Mouse (Mus musculus) left cerebral cortex, adult 9 months (tissue): ENCODE data around the gene Dnaaf3.
"Not testable (repeated sequence)": the region's sequence is repeated elsewhere in the genome, so short reads cannot be mapped to it uniquely, and the experiment has no call there.

Experiments
- DNase-seq, 2 experiments: peaks; one replicate each; pipeline ENCODE4 v3.0.0; 2022; ENCODE audit warnings: low spot score in 2 of 2

Dnaaf3 gene

DNA sequence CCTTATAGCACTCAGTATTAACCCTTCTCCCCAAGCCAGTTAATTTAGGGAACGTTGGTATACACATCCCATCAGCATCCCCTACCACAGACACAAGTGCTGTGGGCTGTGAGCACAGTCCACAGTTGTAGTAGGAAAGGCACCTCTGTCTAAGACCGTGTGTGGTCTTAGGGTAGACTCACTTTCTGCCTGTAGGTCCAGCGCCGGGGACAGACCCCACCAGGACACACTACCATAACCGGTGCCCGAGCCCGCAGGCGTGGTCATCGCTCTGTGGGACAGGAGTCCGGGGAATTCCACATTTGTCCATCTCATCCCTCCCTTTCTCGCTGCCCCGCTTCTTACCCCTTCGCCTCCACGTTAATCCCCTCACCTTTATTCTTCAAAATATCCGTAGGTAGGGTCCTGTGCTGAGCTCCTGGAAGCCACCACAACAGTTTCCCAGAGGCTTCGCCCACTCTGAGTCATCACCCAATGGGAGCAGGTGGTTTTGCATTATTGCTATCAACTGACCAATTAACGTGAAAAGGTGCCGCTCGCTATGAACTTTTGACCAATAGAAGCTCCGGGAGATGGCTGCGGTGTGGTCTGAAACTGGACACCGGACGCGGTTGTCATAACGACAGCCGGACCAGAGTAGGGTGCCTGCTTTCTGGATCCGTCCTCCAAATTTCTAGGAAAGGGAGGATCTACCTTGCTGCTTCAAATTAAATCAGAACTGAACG is at the start of gene Dnaaf3:
Dnaaf3 (minus strand) TSS at position 449 of the 725 bp plus-strand sequence.
- DNase-seq: no peak

- DNase-seq: not testable (repeated sequence)
These were observed 49.2 kb upstream of the Dnaaf3 start for GRCm38 (mm10) chr7:4581481-4581880.

GRCm38 (mm10) chr7:4572361-4572760 is 40.1 kb upstream of the Dnaaf3 start:
- not testable (repeated sequence) for DNase-seq

DNA sequence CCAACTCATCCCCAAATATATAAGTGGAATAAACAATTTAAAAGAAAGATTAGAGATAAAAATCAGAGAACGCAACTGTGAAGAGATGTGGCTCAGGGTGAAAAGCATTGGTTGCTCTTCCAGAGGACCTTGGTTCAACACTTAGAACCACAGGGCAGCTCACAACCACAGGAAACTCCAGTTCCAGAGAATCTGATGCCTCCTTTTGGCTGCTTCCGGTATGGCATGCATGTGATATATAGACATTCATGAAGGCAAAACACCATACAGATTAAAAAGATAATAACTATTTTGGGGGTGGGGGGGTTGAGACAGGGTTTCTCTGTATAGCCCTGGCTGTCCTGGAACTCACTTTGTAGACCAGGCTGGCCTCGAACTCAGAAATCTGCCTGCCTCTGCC is 30.4 kb upstream of the Dnaaf3 start:
- no peak for DNase-seq

- DNase-seq: no peak
These were observed 24.9 kb upstream of the Dnaaf3 start for GRCm38 (mm10) chr7:4557167-4557560.

GRCm38 (mm10) chr7:4556256-4557166 is 24.3 kb upstream of the Dnaaf3 start:
- DNase-seq: peak; percentile 62 to 82

- peak; percentile 61 to 76 for DNase-seq
These were observed 15.0 kb upstream of the Dnaaf3 start, which contains the start of gene Syt5 for GRCm38 (mm10) chr7:4547221-4547641. Gene Syt5 (minus strand): TSS chr7:4547541.

DNA sequence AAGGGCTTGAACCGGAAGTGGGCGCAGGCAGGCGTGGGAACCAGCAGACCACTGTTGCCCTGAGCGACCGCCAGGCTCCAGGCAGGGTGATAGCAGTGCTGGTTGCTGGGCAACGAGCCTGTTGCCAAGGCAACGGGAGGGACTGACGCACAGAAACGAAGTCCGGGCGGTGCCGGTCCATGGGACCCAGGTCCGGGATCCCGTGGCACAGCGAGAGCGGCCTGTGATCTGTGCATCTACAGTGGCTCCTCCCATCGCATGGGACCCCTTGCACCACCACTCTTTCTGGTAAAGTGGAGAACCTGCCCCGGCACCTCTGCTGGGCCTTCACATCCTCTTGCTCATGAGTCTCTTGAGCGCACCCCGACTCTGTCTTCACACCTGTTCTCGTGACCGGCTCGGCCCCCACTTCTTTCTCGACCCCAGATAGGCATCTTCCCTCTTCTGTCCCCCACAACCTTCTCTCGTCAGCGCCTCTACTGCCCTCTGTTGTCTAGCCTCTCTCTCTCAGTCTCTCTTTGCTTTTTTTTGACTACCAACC is 14.4 kb upstream of the Dnaaf3 start:
- peak; percentile 89 to 95 for DNase-seq

- peak in 1 of 2 experiments; percentile 29 for DNase-seq
These were observed 13.8 kb upstream of the Dnaaf3 start for GRCm38 (mm10) chr7:4546050-4546449.

DNA sequence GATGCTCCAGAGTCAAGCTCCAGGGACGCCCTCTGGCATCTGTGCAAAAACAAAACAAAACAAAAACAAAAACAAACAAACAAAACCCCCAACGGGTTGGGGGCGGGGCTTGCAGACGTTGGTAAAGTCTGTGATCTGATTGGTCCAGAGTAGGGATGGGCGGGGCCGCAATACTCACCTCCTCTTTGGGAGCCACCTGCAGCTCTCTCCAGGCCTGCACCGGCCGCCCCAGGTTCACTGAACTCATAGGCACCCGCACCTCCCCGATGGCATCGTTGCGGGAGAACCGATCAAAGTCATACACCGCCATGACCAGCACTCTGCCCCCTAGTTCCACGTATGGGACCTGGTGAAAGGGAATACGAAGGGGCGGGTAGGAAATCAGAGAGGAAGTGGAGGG is 9.8 kb upstream of the Dnaaf3 start:
- DNase-seq: no peak

GRCm38 (mm10) chr7:4541344-4541743 is 9.1 kb upstream of the Dnaaf3 start:
- DNase-seq: no peak

DNA sequence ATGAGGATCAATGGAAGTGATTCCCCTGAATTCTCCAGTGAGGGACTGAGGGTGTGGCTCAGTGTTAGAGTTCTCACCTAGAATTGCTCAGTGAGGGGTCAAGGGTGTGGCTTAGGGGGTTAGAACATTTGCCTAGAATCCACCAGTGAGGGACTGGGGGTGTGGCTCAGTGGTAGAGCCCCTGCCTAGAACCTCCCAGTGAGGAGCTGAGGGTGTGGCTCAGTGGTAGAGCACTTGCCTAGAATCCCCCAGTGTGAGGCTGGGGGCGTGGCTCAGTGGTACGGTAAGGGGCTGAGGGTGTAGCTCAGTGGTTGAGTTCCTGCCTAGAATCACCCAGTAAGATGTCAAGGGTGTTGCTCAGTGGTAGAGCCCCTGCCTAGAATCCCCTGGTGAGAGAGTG is 6.8 kb upstream of the Dnaaf3 start:
- no peak for DNase-seq

DNA sequence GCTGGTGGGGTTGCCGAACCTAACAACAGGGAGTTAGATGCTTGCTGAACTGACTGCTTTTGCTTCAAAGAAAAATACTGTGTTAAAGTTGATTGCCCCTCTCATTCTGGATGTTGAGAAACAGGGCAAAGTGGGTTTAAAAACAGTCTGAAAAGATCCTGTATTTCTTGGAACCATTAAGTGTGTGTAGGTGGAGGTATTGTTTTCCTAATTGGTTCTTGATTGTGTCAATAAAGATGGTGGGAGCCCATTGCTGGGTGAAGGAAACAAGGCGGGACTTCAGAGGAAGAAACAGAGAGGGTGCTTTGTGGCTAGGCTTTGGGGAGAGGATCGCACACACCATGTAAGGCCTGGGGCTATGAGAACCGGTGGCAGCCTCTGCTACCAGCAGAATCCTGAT is 4.9 kb upstream of the Dnaaf3 start:
- no peak for DNase-seq

DNA sequence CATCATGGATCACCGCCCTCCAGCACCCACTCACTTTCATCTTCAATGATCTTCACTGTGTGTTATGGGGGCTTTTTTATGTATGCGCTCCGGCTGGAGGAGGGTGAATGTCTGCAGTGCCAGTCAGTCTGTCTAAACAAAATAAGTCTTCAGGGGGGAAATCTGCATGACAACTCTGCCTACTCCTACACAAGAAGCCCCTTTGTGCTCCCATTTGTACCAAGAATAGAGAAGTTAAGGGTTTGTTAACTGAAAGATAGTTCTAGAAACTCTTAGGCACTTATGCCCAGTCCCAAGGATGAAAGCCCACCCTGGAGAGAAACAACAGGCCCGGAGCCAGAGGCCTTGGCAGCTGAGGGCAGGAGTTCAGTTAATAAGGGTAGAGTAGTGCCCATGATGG is 4.1 kb upstream of the Dnaaf3 start:
- no peak for DNase-seq

- DNase-seq: not testable (repeated sequence)
These were observed 2.1 kb downstream of the Dnaaf3 start for GRCm38 (mm10) chr7:4530166-4530565.

DNA sequence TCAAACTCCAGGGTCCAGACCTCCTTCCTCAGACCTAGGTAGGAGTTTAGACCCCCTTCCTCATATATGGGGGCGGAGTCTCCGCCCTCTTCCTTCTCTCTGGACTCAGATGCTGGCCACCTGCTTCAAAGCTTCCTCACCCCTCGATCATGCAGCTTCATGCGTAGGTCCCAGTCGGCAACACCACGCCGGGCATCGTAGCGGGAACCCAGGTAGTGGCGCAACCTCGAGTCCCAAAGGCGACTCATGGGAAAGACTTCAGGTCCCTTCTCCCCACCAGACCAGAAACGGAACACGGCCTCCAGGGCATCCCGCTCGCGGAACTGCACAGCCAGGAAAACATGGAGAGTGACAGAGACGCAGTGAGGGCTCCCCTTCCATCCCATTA is 5.0 kb downstream of the Dnaaf3 start:
- DNase-seq: no peak

GRCm38 (mm10) chr7:4526341-4527301 is 5.6 kb downstream of the Dnaaf3 start:
- DNase-seq: peak in 1 of 2 experiments; percentile 73

GRCm38 (mm10) chr7:4524212-4524922 is 7.9 kb downstream of the Dnaaf3 start, which contains the start of gene Tnni3:
Gene Tnni3 (minus strand): TSS chr7:4524229.
- DNase-seq: peak in 1 of 2 experiments; percentile 52

DNA sequence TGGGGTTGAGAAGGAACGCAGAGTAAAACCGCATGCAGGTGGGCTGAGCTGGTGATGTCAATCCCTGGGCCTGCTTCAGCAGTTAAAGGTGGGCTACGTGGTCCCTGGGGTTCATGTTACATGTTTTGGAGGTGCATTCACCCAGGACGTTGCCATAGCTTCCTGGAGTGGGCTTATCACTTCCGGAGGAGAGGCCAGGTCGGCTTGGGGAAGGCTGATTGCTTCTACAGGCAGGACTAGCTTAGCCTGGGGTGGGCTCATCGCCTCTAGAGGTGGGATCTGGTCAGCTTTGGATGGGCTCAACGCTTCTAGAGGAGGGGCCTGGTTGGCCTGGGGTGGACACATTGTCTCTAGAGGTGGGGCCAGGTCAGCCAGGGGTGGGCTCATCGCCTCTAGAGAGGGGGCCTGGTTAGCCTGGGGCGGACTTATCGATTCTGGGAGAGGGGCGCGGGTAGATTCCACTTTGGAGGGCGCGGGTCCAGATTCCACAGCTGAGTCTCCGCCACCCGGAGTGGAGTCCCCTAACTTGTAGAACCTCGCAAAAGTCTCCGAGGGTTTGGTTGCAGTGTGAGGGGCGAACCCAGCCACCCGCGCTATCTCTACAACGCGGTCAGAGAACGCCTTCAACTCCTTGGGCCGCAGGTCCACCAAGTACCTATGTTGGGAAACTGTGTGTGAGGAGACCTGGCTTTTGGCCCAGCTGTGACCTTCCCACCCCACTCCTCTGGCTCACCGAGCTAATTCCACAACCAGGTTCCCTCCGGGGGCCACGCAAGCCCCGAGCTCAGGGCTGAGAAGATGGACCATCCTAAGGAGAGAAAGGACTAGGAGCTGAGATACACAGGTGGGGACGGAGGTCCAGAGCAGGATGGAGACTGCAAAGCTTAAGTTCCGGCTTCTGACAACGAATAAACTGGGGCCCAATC is 8.8 kb downstream of the Dnaaf3 start:
- no peak for DNase-seq
